Mouse (Mus musculus) neutrophil, adult 65 days (primary cell): ENCODE data around the gene Cmtm8. TPM values are rescaled to one million over a fixed set of nuclear protein-coding genes. Genes with fewer than 3 reads are reported as not detected.

ENCODE experiments used
- total RNA-seq: library from RNA; stranded (reverse); gene quantifications from 2 replicates; pipeline ENCODE4 v1.2.4, GENCODE M21; 2023

The Cmtm8 gene
- 0.88 and 1.7 TPM in 2 replicates for total RNA-seq

GRCm38 (mm10) chr9:114844017-114844662, at the start of gene Cmtm8:
Cmtm8 (minus strand) TSS chr9:114844156.

GRCm38 (mm10) chr9:114781526-114782212, 62.3 kb downstream of the Cmtm8 start, which contains the start of gene Cmtm7:
Cmtm7 (minus strand) TSS chr9:114781856.

Other genes with a start within 250 kb of the Cmtm8 start
- 58.9 and 64.5 TPM in 2 replicates for gene Cnot10, start 204.0 kb downstream of the Cmtm8 start, total RNA-seq
- 50.9 and 60.9 TPM in 2 replicates for gene Dync1li1, start 155.4 kb downstream of the Cmtm8 start, total RNA-seq
- gene Cmtm6, start 113.0 kb downstream of the Cmtm8 start, total RNA-seq = 205 and 260 TPM in 2 replicates
- gene Cmtm7, start 62.3 kb downstream of the Cmtm8 start, total RNA-seq = 185 and 189 TPM in 2 replicates
- 23.6 and 30.4 TPM in 2 replicates for gene Gpd1l, start 89.8 kb upstream of the Cmtm8 start, total RNA-seq
- gene Osbpl10, start 134.4 kb upstream of the Cmtm8 start, total RNA-seq = not detected in 2 replicates
- 25.2 and 34.0 TPM in 2 replicates for gene Rps27rt, start 138.6 kb upstream of the Cmtm8 start, total RNA-seq